Mouse (Mus musculus): ENCODE results near the gene Usf2. TPM values are rescaled to one million over a fixed set of nuclear protein-coding genes. Genes with fewer than 3 reads are reported as not detected.
A peak's percentile ranks its signal among the peaks of the same experiment; 100 is the strongest.

The Usf2 gene
- 10 to 100 TPM; 69.6 to 85.0 TPM for total RNA-seq (2021)
- long read RNA-seq, experiment 1, transcript Usf2-201 (10 exons, 2,419 nt) = major isoform, 8 of 33 reads
- long read RNA-seq, experiment 1, partial matches to known transcripts = 4 of 33 reads
- long read RNA-seq, experiment 1, other reads (novel, unspliced or antisense) = 20 of 33 reads
- long read RNA-seq, experiment 2, partial matches to known transcripts = 7 of 20 reads
- long read RNA-seq, experiment 2, other reads (novel, unspliced or antisense) = 7 of 20 reads

GRCm38 (mm10) chr7:30956756-30957366 lies at the start of gene Usf2:
TSS of gene Usf2 (minus strand) at chr7:30956803.
- peak; percentile 83 for DNase-seq

GRCm38 (mm10) chr7:31002650-31003049 lies 46.0 kb upstream of the Usf2 start:
- DNase-seq = no peak

GRCm38 (mm10) chr7:31000505-31001020 lies 44.0 kb upstream of the Usf2 start:
- DNase-seq = peak; percentile 74

GRCm38 (mm10) chr7:30996491-30996890 lies 39.9 kb upstream of the Usf2 start:
- no peak for DNase-seq

GRCm38 (mm10) chr7:30993986-30994385 lies 37.4 kb upstream of the Usf2 start:
- DNase-seq = no peak

GRCm38 (mm10) chr7:30992148-30992547 lies 35.5 kb upstream of the Usf2 start:
- no peak for DNase-seq

- DNase-seq = no peak
Measured at GRCm38 (mm10) chr7:30988519-30989162, 32.0 kb upstream of the Usf2 start.

- DNase-seq = no peak
Measured at GRCm38 (mm10) chr7:30985357-30985756, 28.8 kb upstream of the Usf2 start.

- DNase-seq = no peak
Measured at GRCm38 (mm10) chr7:30981703-30982102, 25.1 kb upstream of the Usf2 start.

- DNase-seq = peak; percentile 73
Measured at GRCm38 (mm10) chr7:30973501-30974289, 17.1 kb upstream of the Usf2 start, which contains the start of gene Fam187b. TSS of gene Fam187b (plus strand) at chr7:30973790.

- DNase-seq = no peak
Measured at GRCm38 (mm10) chr7:30973251-30973500, 16.6 kb upstream of the Usf2 start, which contains the start of gene Lsr. TSS of gene Lsr (minus strand) at chr7:30973464.

GRCm38 (mm10) chr7:30972426-30973250 lies 16.0 kb upstream of the Usf2 start:
- DNase-seq = no peak

GRCm38 (mm10) chr7:30971901-30972300 lies 15.3 kb upstream of the Usf2 start:
- no peak for DNase-seq

- DNase-seq = no peak
Measured at GRCm38 (mm10) chr7:30969174-30969573, 12.6 kb upstream of the Usf2 start.

GRCm38 (mm10) chr7:30968611-30969010 lies 12.0 kb upstream of the Usf2 start:
- no peak for DNase-seq

- no peak for DNase-seq
Measured at GRCm38 (mm10) chr7:30966657-30967056, 10.1 kb upstream of the Usf2 start.

- no peak for DNase-seq
Measured at GRCm38 (mm10) chr7:30965677-30966076, 9.1 kb upstream of the Usf2 start.

- DNase-seq = no peak
Measured at GRCm38 (mm10) chr7:30964366-30964765, 7.8 kb upstream of the Usf2 start.

GRCm38 (mm10) chr7:30962862-30963261 lies 6.3 kb upstream of the Usf2 start:
- no peak for DNase-seq

GRCm38 (mm10) chr7:30959786-30960349 lies 3.3 kb upstream of the Usf2 start:
- no peak for DNase-seq

GRCm38 (mm10) chr7:30958866-30959487 lies 2.4 kb upstream of the Usf2 start:
- no peak for DNase-seq
